8 mouse cellular contexts compared by ENCODE assay signal in the genomic region with DNA sequence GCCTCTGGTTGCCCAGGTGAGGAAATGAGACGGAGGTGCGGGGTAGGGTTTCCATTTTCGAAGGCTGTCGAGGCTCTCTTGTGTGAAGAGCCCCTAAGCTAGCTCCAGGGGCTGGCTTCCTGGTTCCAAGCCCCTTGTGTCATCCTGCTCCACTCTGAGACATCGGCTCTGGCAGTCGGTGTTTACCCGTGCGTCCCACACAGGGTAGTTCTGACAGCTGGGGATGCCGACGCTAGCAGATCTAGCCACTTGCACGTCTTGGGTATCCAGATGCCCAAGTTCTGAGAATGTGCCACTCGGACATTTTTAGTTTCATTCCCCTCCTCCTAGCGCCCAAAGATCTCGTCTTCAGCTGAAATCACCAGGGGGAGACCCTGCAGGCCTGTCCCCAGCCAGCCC. TPM values are rescaled to one million over a fixed set of nuclear protein-coding genes. Genes with fewer than 3 reads are reported as not detected.
DNase-seq lines count a peak whose midpoint lies in the region; ATAC-seq lines count a peak whose summit lies in the region.

No protein-coding gene starts in this region.

- H3K27ac ChIP-seq in kidney, embryonic 14.5 days (ENCODE audit: low read depth, low read length), result no peak overlapping the region
- peak overlapping the region; percentile 85 for H3K27ac ChIP-seq in embryonic facial prominence, embryonic 10.5 days (replicated peaks)
- H3K27ac ChIP-seq in hindbrain, embryonic 16.5 days (ENCODE audit: low read depth, low read length), result peak overlapping the region; percentile 90
- H3K27ac ChIP-seq in midbrain, embryonic 15.5 days, result peak overlapping the region; percentile 93

- H3K9me3 ChIP-seq in kidney, embryonic 14.5 days (ENCODE audit: control insufficient read depth, low read length), result no peaks in the 10 kb centered on the region
- no peaks in the 10 kb centered on the region for H3K9me3 ChIP-seq in embryonic facial prominence, embryonic 10.5 days
- H3K9me3 ChIP-seq in hindbrain, embryonic 16.5 days (ENCODE audit: control insufficient read depth, low read length), result no peaks in the 10 kb centered on the region
- H3K9me3 ChIP-seq in midbrain, embryonic 15.5 days, result no peaks in the 10 kb centered on the region

- H3K36me3 ChIP-seq in kidney, embryonic 14.5 days (ENCODE audit: control insufficient read depth, insufficient read depth, low read length), result no peaks in the 10 kb centered on the region
- H3K36me3 ChIP-seq in embryonic facial prominence, embryonic 10.5 days (replicated peaks), result peaks cover 10% of the 10 kb centered on the region
- H3K36me3 ChIP-seq in hindbrain, embryonic 16.5 days (ENCODE audit: control insufficient read depth, insufficient read depth, low read length), result peaks cover 12% of the 10 kb centered on the region
- H3K36me3 ChIP-seq in midbrain, embryonic 15.5 days (replicated peaks), result peaks cover 17% of the 10 kb centered on the region; the same call in 1 of the 2 replicates

- peaks cover 9% of the 10 kb centered on the region; the same call in 1 of the 2 replicates for H3K4me1 ChIP-seq in kidney, embryonic 14.5 days (ENCODE audit: control insufficient read depth, insufficient read depth, low read length)
- peaks cover 28% of the 10 kb centered on the region for H3K4me1 ChIP-seq in embryonic facial prominence, embryonic 10.5 days
- H3K4me1 ChIP-seq in hindbrain, embryonic 16.5 days (ENCODE audit: control insufficient read depth, insufficient read depth, low read depth, low read length), result peaks cover 21% of the 10 kb centered on the region
- peaks cover 29% of the 10 kb centered on the region for H3K4me1 ChIP-seq in midbrain, embryonic 15.5 days

- no peak overlapping the region for H3K9ac ChIP-seq in kidney, embryonic 14.5 days (ENCODE audit: low read depth, low read length)
- peak overlapping the region; percentile 97 for H3K9ac ChIP-seq in hindbrain, embryonic 16.5 days (ENCODE audit: low read depth, low read length)
- H3K9ac ChIP-seq in midbrain, embryonic 15.5 days, result peak overlapping the region; percentile 98

- H3K4me2 ChIP-seq in kidney, embryonic 14.5 days (replicated peaks; ENCODE audit: low read depth, low read length), result peak overlapping the region; percentile 98
- peak overlapping the region; percentile 72 for H3K4me2 ChIP-seq in hindbrain, embryonic 16.5 days (ENCODE audit: low read length)
- H3K4me2 ChIP-seq in midbrain, embryonic 15.5 days, result peak overlapping the region; percentile 64

- H3K4me3 ChIP-seq in kidney, embryonic 14.5 days (ENCODE audit: low read length), result peak overlapping the region; percentile 59; the same call in 1 of the 2 replicates
- H3K4me3 ChIP-seq in embryonic facial prominence, embryonic 10.5 days, result peak overlapping the region; percentile 82
- peak overlapping the region; percentile 91 for H3K4me3 ChIP-seq in hindbrain, embryonic 16.5 days (ENCODE audit: low read length)
- peak overlapping the region; percentile 87 for H3K4me3 ChIP-seq in midbrain, embryonic 15.5 days

- H3K27me3 ChIP-seq in kidney, embryonic 14.5 days (ENCODE audit: control insufficient read depth, insufficient read depth, low read length), result peaks cover 39% of the 10 kb centered on the region
- peaks cover 60% of the 10 kb centered on the region for H3K27me3 ChIP-seq in embryonic facial prominence, embryonic 10.5 days (replicated peaks; ENCODE audit: low read depth, poor library complexity, severe bottlenecking)
- H3K27me3 ChIP-seq in hindbrain, embryonic 16.5 days (replicated peaks; ENCODE audit: control insufficient read depth, insufficient read depth, low read length), result peaks cover 27% of the 10 kb centered on the region
- H3K27me3 ChIP-seq in midbrain, embryonic 15.5 days (replicated peaks), result peaks cover 29% of the 10 kb centered on the region

- DNase-seq in kidney, postnatal 36 days, result no peak
- DNase-seq in embryonic facial prominence, embryonic 10.5 days (ENCODE audit: low spot score), result no peak
- no peak for DNase-seq in adrenal gland, adult 18-20 months (ENCODE audit: low spot score in 2 of 2)
- no peak for DNase-seq in kidney, postnatal 25 days
- DNase-seq in frontal cortex, postnatal 25 days (ENCODE audit: low spot score in 2 of 2), result no peak

- WGBS in kidney, embryonic 14.5 days, result 41% methylated on average over 14 of the region's 14 CpGs
- 47% methylated on average over 14 of the region's 14 CpGs for WGBS in embryonic facial prominence, embryonic 10.5 days
- WGBS in hindbrain, embryonic 16.5 days, result 23% methylated on average over 14 of the region's 14 CpGs
- WGBS in midbrain, embryonic 15.5 days, result 18% methylated on average over 14 of the region's 14 CpGs

- ATAC-seq in kidney, embryonic 14.5 days (ENCODE audit: low FRiP score, low TSS enrichment), result no peak
- peak; percentile 19 for ATAC-seq in hindbrain, embryonic 16.5 days
- peak; percentile 22 for ATAC-seq in midbrain, embryonic 15.5 days (replicated peaks)

RNA-seq across cellular contexts. Expression of a gene that starts 1.0 kb away (rescaled TPM):
- polyA plus RNA-seq in kidney, embryonic 14.5 days (2014; fragmentation: Nextera tagmentation; extraction: Ambion mirVana), result 5.4 and 5.7 TPM in 2 replicates
- 16.6 and 18.8 TPM in 2 replicates for polyA plus RNA-seq in embryonic facial prominence, embryonic 10.5 days (2016; fragmentation: Nextera tagmentation; extraction: Ambion mirVana)
- 124 and 126 TPM in 2 replicates for polyA plus RNA-seq in hindbrain, embryonic 16.5 days (2015; fragmentation: Nextera tagmentation; extraction: Ambion mirVana)
- polyA plus RNA-seq in midbrain, embryonic 15.5 days (2015; fragmentation: Nextera tagmentation; extraction: Ambion mirVana), result 112 and 121 TPM in 2 replicates
- 1 to 10 TPM; 5.0 to 8.6 TPM for total RNA-seq in adrenal gland, adult 18-20 months (2021)

RNA-seq across cellular contexts. Expression of a gene that starts 3.5 kb away (rescaled TPM):
- polyA plus RNA-seq in kidney, embryonic 14.5 days (2014; fragmentation: Nextera tagmentation; extraction: Ambion mirVana), result not detected in 2 replicates
- 0.25 TPM in 1 of 2 replicates, not detected in the other for polyA plus RNA-seq in embryonic facial prominence, embryonic 10.5 days (2016; fragmentation: Nextera tagmentation; extraction: Ambion mirVana)
- 0.79 and 1.5 TPM in 2 replicates for polyA plus RNA-seq in hindbrain, embryonic 16.5 days (2015; fragmentation: Nextera tagmentation; extraction: Ambion mirVana)
- 1.1 and 1.7 TPM in 2 replicates for polyA plus RNA-seq in midbrain, embryonic 15.5 days (2015; fragmentation: Nextera tagmentation; extraction: Ambion mirVana)
- not detected for total RNA-seq in adrenal gland, adult 18-20 months (2021)

RNA-seq across cellular contexts. Expression of a gene that starts 11.8 kb away (rescaled TPM):
- 54.2 and 56.5 TPM in 2 replicates for polyA plus RNA-seq in kidney, embryonic 14.5 days (2014; fragmentation: Nextera tagmentation; extraction: Ambion mirVana)
- 56.7 and 61.1 TPM in 2 replicates for polyA plus RNA-seq in embryonic facial prominence, embryonic 10.5 days (2016; fragmentation: Nextera tagmentation; extraction: Ambion mirVana)
- polyA plus RNA-seq in hindbrain, embryonic 16.5 days (2015; fragmentation: Nextera tagmentation; extraction: Ambion mirVana), result 39.9 and 42.9 TPM in 2 replicates
- polyA plus RNA-seq in midbrain, embryonic 15.5 days (2015; fragmentation: Nextera tagmentation; extraction: Ambion mirVana), result 35.9 and 37.4 TPM in 2 replicates
- total RNA-seq in adrenal gland, adult 18-20 months (2021), result 10 to 100 TPM; 42.9 to 56.4 TPM

RNA-seq across cellular contexts. Expression of a gene that starts 26.4 kb away (rescaled TPM):
- 0.14 and 0.20 TPM in 2 replicates for polyA plus RNA-seq in kidney, embryonic 14.5 days (2014; fragmentation: Nextera tagmentation; extraction: Ambion mirVana)
- 0.09 TPM in 1 of 2 replicates, not detected in the other for polyA plus RNA-seq in embryonic facial prominence, embryonic 10.5 days (2016; fragmentation: Nextera tagmentation; extraction: Ambion mirVana)
- 0.06 and 0.10 TPM in 2 replicates for polyA plus RNA-seq in hindbrain, embryonic 16.5 days (2015; fragmentation: Nextera tagmentation; extraction: Ambion mirVana)
- 0.08 TPM in 1 of 2 replicates, not detected in the other for polyA plus RNA-seq in midbrain, embryonic 15.5 days (2015; fragmentation: Nextera tagmentation; extraction: Ambion mirVana)
- 10 to 100 TPM; 15.9 to 23.2 TPM for total RNA-seq in adrenal gland, adult 18-20 months (2021)

RNA-seq across cellular contexts. Expression of a gene that starts 55.3 kb away (rescaled TPM):
- 33.3 and 44.6 TPM in 2 replicates for polyA plus RNA-seq in kidney, embryonic 14.5 days (2014; fragmentation: Nextera tagmentation; extraction: Ambion mirVana)
- polyA plus RNA-seq in embryonic facial prominence, embryonic 10.5 days (2016; fragmentation: Nextera tagmentation; extraction: Ambion mirVana), result 46.4 and 49.4 TPM in 2 replicates
- 39.9 and 41.5 TPM in 2 replicates for polyA plus RNA-seq in hindbrain, embryonic 16.5 days (2015; fragmentation: Nextera tagmentation; extraction: Ambion mirVana)
- 37.9 and 41.1 TPM in 2 replicates for polyA plus RNA-seq in midbrain, embryonic 15.5 days (2015; fragmentation: Nextera tagmentation; extraction: Ambion mirVana)
- 10 to 100 TPM; 40.8 to 56.7 TPM for total RNA-seq in adrenal gland, adult 18-20 months (2021)
